Mouse (Mus musculus) thymus, postnatal 25 days (tissue): ENCODE results near the gene Nod1.
"Not testable (repeated sequence)": the region's sequence is repeated elsewhere in the genome, so short reads cannot be mapped to it uniquely, and the experiment has no call there.

ENCODE experiments used
- DNase-seq: peaks from one replicate; pipeline ENCODE4 v3.0.0; 2022

The Nod1 gene

GRCm38 (mm10) chr6:54975616-54976015 lies 3.2 kb upstream of the Nod1 start:
- DNase-seq, result no peak

GRCm38 (mm10) chr6:54974501-54974900 lies 2.1 kb upstream of the Nod1 start:
- peak; percentile 55 for DNase-seq

GRCm38 (mm10) chr6:54972929-54973211 lies 458 bp upstream of the Nod1 start:
- DNase-seq, result peak; percentile 36

- DNase-seq, result no peak
Measured at GRCm38 (mm10) chr6:54971731-54972110, 691 bp downstream of the Nod1 start.

- no peak for DNase-seq
Measured at GRCm38 (mm10) chr6:54970506-54970905, 1.9 kb downstream of the Nod1 start.

- no peak for DNase-seq
Measured at GRCm38 (mm10) chr6:54969801-54970200, 2.6 kb downstream of the Nod1 start.

- DNase-seq, result no peak
Measured at GRCm38 (mm10) chr6:54967591-54967990, 4.8 kb downstream of the Nod1 start.

- peak; percentile 13 for DNase-seq
Measured at GRCm38 (mm10) chr6:54965234-54965633, 7.2 kb downstream of the Nod1 start.

- no peak for DNase-seq
Measured at GRCm38 (mm10) chr6:54964755-54965154, 7.7 kb downstream of the Nod1 start.

GRCm38 (mm10) chr6:54963599-54963998 lies 8.8 kb downstream of the Nod1 start:
- DNase-seq, result no peak

- no peak for DNase-seq
Measured at GRCm38 (mm10) chr6:54957655-54958054, 14.8 kb downstream of the Nod1 start.

GRCm38 (mm10) chr6:54956425-54956824 lies 16.0 kb downstream of the Nod1 start:
- no peak for DNase-seq

GRCm38 (mm10) chr6:54955949-54956348 lies 16.5 kb downstream of the Nod1 start:
- no peak for DNase-seq

GRCm38 (mm10) chr6:54954659-54955414 lies 17.6 kb downstream of the Nod1 start:
- DNase-seq, result no peak

GRCm38 (mm10) chr6:54953399-54953798 lies 19.0 kb downstream of the Nod1 start:
- DNase-seq, result not testable (repeated sequence)

GRCm38 (mm10) chr6:54952542-54952941 lies 19.9 kb downstream of the Nod1 start:
- no peak for DNase-seq

GRCm38 (mm10) chr6:54948682-54949081 lies 23.7 kb downstream of the Nod1 start:
- no peak for DNase-seq

- DNase-seq, result no peak
Measured at GRCm38 (mm10) chr6:54946241-54946953, 26.0 kb downstream of the Nod1 start.

- DNase-seq, result no peak
Measured at GRCm38 (mm10) chr6:54944551-54944950, 27.9 kb downstream of the Nod1 start.

- DNase-seq, result no peak
Measured at GRCm38 (mm10) chr6:54943753-54944152, 28.7 kb downstream of the Nod1 start.

GRCm38 (mm10) chr6:54943292-54943691 lies 29.1 kb downstream of the Nod1 start:
- no peak for DNase-seq

- DNase-seq, result no peak
Measured at GRCm38 (mm10) chr6:54941149-54941548, 31.3 kb downstream of the Nod1 start.

- DNase-seq, result no peak
Measured at GRCm38 (mm10) chr6:54940126-54940525, 32.3 kb downstream of the Nod1 start.

GRCm38 (mm10) chr6:54939631-54940030 lies 32.8 kb downstream of the Nod1 start:
- no peak for DNase-seq

GRCm38 (mm10) chr6:54936496-54936895 lies 35.9 kb downstream of the Nod1 start:
- DNase-seq, result peak; percentile 24
